Mouse (Mus musculus) monocyte, adult 5-6 weeks (primary cell): ENCODE data around the gene Gm2564. TPM values are rescaled to one million over a fixed set of nuclear protein-coding genes. Genes with fewer than 3 reads are reported as not detected.
"Not testable (repeated sequence)": the region's sequence is repeated elsewhere in the genome, so short reads cannot be mapped to it uniquely, and the experiment has no call there.

ENCODE experiments used
- ATAC-seq: fragments of 153-309, 156-312 bp; replicated peaks from 2 replicates; pipeline ENCODE4 v1.8.0; 2017; ENCODE audit warnings: mild to moderate bottlenecking; ENCODE audit not compliant: low TSS enrichment, insufficient number of reproducible peaks, severe bottlenecking, poor library complexity, low FRiP score
- total RNA-seq: library from RNA; stranded (forward); fragments of 200-1000, 200-491, 200-594 nt; gene quantifications from 3 replicates; pipeline ENCODE4 v1.2.3, GENCODE M21; 2017

Gm2564 gene
- not detected in 3 replicates for total RNA-seq

GRCm38 (mm10) chr4:42629419-42629818 is at the start of gene Gm2564:
Gm2564 (plus strand) TSS chr4:42629719.
- ATAC-seq = not testable (repeated sequence)

GRCm38 (mm10) chr4:42611895-42612294 is 17.6 kb upstream of the Gm2564 start, which contains the start of gene Gm10591:
Gm10591 (plus strand) TSS chr4:42612195.
- ATAC-seq = not testable (repeated sequence)

- not testable (repeated sequence) for ATAC-seq
Observed at GRCm38 (mm10) chr4:42654951-42655350, 25.4 kb downstream of the Gm2564 start, which contains the start of gene Ccl27b. Ccl27b (plus strand) TSS chr4:42655251.

GRCm38 (mm10) chr4:42661793-42662192 is 32.3 kb downstream of the Gm2564 start, which contains the start of gene Il11ra2:
Il11ra2 (minus strand) TSS chr4:42661893.
- ATAC-seq = not testable (repeated sequence)

GRCm38 (mm10) chr4:42675415-42675814 is 45.9 kb downstream of the Gm2564 start:
- not testable (repeated sequence) for ATAC-seq

- ATAC-seq = not testable (repeated sequence)
Observed at GRCm38 (mm10) chr4:42679365-42679764, 49.8 kb downstream of the Gm2564 start.

GRCm38 (mm10) chr4:42680374-42681356 is 51.1 kb downstream of the Gm2564 start:
- not testable (repeated sequence) for ATAC-seq

Other genes with a start within 250 kb of the Gm2564 start
- not detected in 3 replicates for gene Gm21586, start 190.3 kb upstream of the Gm2564 start, total RNA-seq
- not detected in 3 replicates for gene Gm2163, start 163.0 kb upstream of the Gm2564 start, total RNA-seq
- gene Fam205a2, start 101.5 kb upstream of the Gm2564 start, total RNA-seq = not detected in 3 replicates
- not detected in 3 replicates for gene Gm10591, start 17.5 kb upstream of the Gm2564 start, total RNA-seq
- not detected in 3 replicates for gene Ccl27b, start 25.5 kb downstream of the Gm2564 start, total RNA-seq
- gene Il11ra2, start 32.2 kb downstream of the Gm2564 start, total RNA-seq = not detected in 3 replicates
- gene 4930578G10Rik, start 105.8 kb downstream of the Gm2564 start, total RNA-seq = not detected in 3 replicates
- gene Ccl19, start 126.9 kb downstream of the Gm2564 start, total RNA-seq = not detected in 3 replicates
- not detected in 3 replicates for gene Ccl21a, start 144.3 kb downstream of the Gm2564 start, total RNA-seq
- gene Fam205a1, start 224.2 kb downstream of the Gm2564 start, total RNA-seq = not detected in 3 replicates
- not detected in 3 replicates for gene Gm12394, start 227.1 kb downstream of the Gm2564 start, total RNA-seq
- not detected in 3 replicates for gene Fam205c, start 244.5 kb downstream of the Gm2564 start, total RNA-seq